Mouse (Mus musculus) cerebellum, adult 2 months (tissue): ENCODE results near the gene Gm43720.

Experiments
- CTCF ChIP-seq: fragments of 200-500 bp; IDR thresholded peaks from 2 replicates; pipeline ENCODE4 v1.5.1; 2011; ENCODE audit warnings: low read depth, mild to moderate bottlenecking, control low read depth, low read length, moderate library complexity, borderline replicate concordance; ENCODE audit not compliant: insufficient read depth
- POLR2A ChIP-seq: fragments of 200-500 bp; IDR thresholded peaks from 2 replicates; pipeline ENCODE4 v1.6.1; 2011; ENCODE audit warnings: low read length, control low read depth, borderline replicate concordance; ENCODE audit not compliant: insufficient read depth

GRCm38 (mm10) chr5:138294158-138294557 is 14.4 kb upstream of the Gm43720 start:
- TF ChIP-seq POLR2A (no peak), CTCF (no peak)
